Mouse (Mus musculus): ENCODE measurements at regions not wholly inside any gene's neighbourhood (a gene's known extent, or its start where the extent isn't known, plus 50 kb on each side); places are given as distances from the start of the nearest gene placed in this dataset.

DNA sequence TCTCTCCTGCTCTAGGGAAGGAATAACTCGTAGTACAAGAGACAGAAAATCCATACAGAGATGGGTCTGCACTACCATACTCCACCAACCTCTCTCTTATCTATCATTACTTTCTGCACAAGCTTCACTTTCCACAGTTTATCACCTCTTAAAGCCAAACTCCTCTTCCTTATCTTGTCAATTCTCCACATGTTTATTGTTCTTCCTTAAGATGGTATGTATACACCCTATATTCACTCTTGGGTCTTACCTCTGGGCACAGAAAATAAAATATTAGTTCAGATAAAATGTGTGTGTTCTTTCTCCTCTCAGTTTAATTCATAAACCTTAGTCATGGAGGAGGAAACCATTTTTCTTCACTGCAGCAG is 80.1 kb downstream of the Cd24a start:
- TF ChIP-seq POLR2A (IDR thresholded peaks at IDR 0.05; ENCODE audit: borderline replicate concordance, insufficient read depth, low read length) (no peak), CTCF (IDR thresholded peaks at IDR 0.05; ENCODE audit: borderline replicate concordance, insufficient read depth, low read depth, low read length) (no peak)
